Mouse (Mus musculus): ENCODE data around the gene Slc25a3. TPM values are rescaled to one million over a fixed set of nuclear protein-coding genes. Genes with fewer than 3 reads are reported as not detected.

The Slc25a3 gene
- polyA plus RNA-seq, 1 experiment from 2014 or later, result 283 TPM

GRCm38 (mm10) chr10:91164491-91164890, 40.6 kb upstream of the Slc25a3 start:
- Histone ChIP-seq H3K9ac (no peak overlapping the region), H3K9me3 (replicated peaks) (no peaks in the 10 kb centered on the region), H3K36me3 (peaks cover 89% of the 10 kb centered on the region), H3K27ac (no peak overlapping the region; the same call in 1 of the 2 replicates), H3K4me3 (replicated peaks) (no peak overlapping the region), H3K4me1 (replicated peaks) (peaks cover 67% of the 10 kb centered on the region), H3K4me2 (no peak overlapping the region), H3K27me3 (no peaks in the 10 kb centered on the region)
- DNase-seq, result no peak
- 89% methylated on average over 3 of the region's 3 CpGs for WGBS (ENCODE audit: insufficient replicate concordance)
- no peak for ATAC-seq (ENCODE audit: low read depth)

GRCm38 (mm10) chr10:91162511-91163163, 38.8 kb upstream of the Slc25a3 start:
- Histone ChIP-seq H3K9ac (no peak overlapping the region), H3K27ac (peak overlapping the region; percentile 24; the same call in 1 of the 2 replicates), H3K4me3 (replicated peaks) (no peak overlapping the region), H3K4me1 (replicated peaks) (peaks cover 50% of the 10 kb centered on the region), H3K27me3 (no peaks in the 10 kb centered on the region), H3K9me3 (replicated peaks) (no peaks in the 10 kb centered on the region), H3K4me2 (no peak overlapping the region), H3K36me3 (peaks cover 93% of the 10 kb centered on the region)
- DNase-seq, result no peak
- ATAC-seq (ENCODE audit: low read depth), result no peak
- 81% methylated on average over 15 of the region's 15 CpGs for WGBS (ENCODE audit: insufficient replicate concordance)

- no peaks in the 10 kb centered on the region for H3K9me3 ChIP-seq (replicated peaks)
- peaks cover 44% of the 10 kb centered on the region for H3K4me1 ChIP-seq (replicated peaks)
- no peak overlapping the region for H3K9ac ChIP-seq
- no peaks in the 10 kb centered on the region for H3K27me3 ChIP-seq
- WGBS (ENCODE audit: insufficient replicate concordance), result 41% methylated on average over 11 of the region's 11 CpGs
- H3K4me3 ChIP-seq (replicated peaks), result no peak overlapping the region
- ATAC-seq (ENCODE audit: low read depth) (peak; percentile 29; the same call in 1 of the 2 replicates), DNase-seq (no peak)
- no peak overlapping the region for H3K4me2 ChIP-seq
- no peak overlapping the region for H3K27ac ChIP-seq
- H3K36me3 ChIP-seq, result peaks cover 93% of the 10 kb centered on the region
Observed at GRCm38 (mm10) chr10:91162077-91162476, 38.2 kb upstream of the Slc25a3 start.

GRCm38 (mm10) chr10:91161006-91161405, 37.1 kb upstream of the Slc25a3 start:
- Histone ChIP-seq H3K9ac (no peak overlapping the region), H3K9me3 (replicated peaks) (no peaks in the 10 kb centered on the region), H3K27me3 (no peaks in the 10 kb centered on the region), H3K4me2 (no peak overlapping the region), H3K4me3 (replicated peaks) (no peak overlapping the region), H3K27ac (no peak overlapping the region), H3K4me1 (replicated peaks) (peaks cover 36% of the 10 kb centered on the region), H3K36me3 (peaks cover 95% of the 10 kb centered on the region)
- ATAC-seq (ENCODE audit: low read depth), result no peak
- DNase-seq, result no peak
- 91% methylated on average over 5 of the region's 5 CpGs for WGBS (ENCODE audit: insufficient replicate concordance)

GRCm38 (mm10) chr10:91158442-91158841, 34.6 kb upstream of the Slc25a3 start:
- no peaks in the 10 kb centered on the region for H3K27me3 ChIP-seq
- 88% methylated on average over 8 of the region's 8 CpGs for WGBS (ENCODE audit: insufficient replicate concordance)
- DNase-seq (no peak), ATAC-seq (ENCODE audit: low read depth) (no peak)
- H3K36me3 ChIP-seq, result peaks cover 99% of the 10 kb centered on the region
- H3K4me3 ChIP-seq (replicated peaks), result no peak overlapping the region
- no peak overlapping the region for H3K9ac ChIP-seq
- no peak overlapping the region for H3K4me2 ChIP-seq
- no peaks in the 10 kb centered on the region for H3K9me3 ChIP-seq (replicated peaks)
- no peak overlapping the region for H3K27ac ChIP-seq
- H3K4me1 ChIP-seq (replicated peaks), result peaks cover 18% of the 10 kb centered on the region

- DNase-seq, result no peak
- Histone ChIP-seq H3K4me2 (no peak overlapping the region), H3K27ac (no peak overlapping the region), H3K36me3 (peaks cover 97% of the 10 kb centered on the region), H3K9me3 (replicated peaks) (no peaks in the 10 kb centered on the region), H3K9ac (no peak overlapping the region), H3K4me3 (replicated peaks) (no peak overlapping the region), H3K4me1 (replicated peaks) (peaks cover 3% of the 10 kb centered on the region; the same call in 1 of the 2 replicates), H3K27me3 (no peaks in the 10 kb centered on the region)
- ATAC-seq (ENCODE audit: low read depth), result no peak; the same call in 1 of the 2 replicates
- 81% methylated on average over 6 of the region's 6 CpGs for WGBS (ENCODE audit: insufficient replicate concordance)
Observed at GRCm38 (mm10) chr10:91156338-91156737, 32.5 kb upstream of the Slc25a3 start.

- Histone ChIP-seq H3K9me3 (replicated peaks) (no peaks in the 10 kb centered on the region), H3K4me1 (replicated peaks) (peaks cover 3% of the 10 kb centered on the region; the same call in 1 of the 2 replicates), H3K36me3 (peaks cover 98% of the 10 kb centered on the region), H3K27ac (no peak overlapping the region), H3K4me3 (replicated peaks) (no peak overlapping the region), H3K4me2 (no peak overlapping the region), H3K9ac (no peak overlapping the region), H3K27me3 (no peaks in the 10 kb centered on the region)
- no peak for DNase-seq
- WGBS (ENCODE audit: insufficient replicate concordance), result 89% methylated on average over 10 of the region's 10 CpGs
- no peak for ATAC-seq (ENCODE audit: low read depth)
Observed at GRCm38 (mm10) chr10:91153894-91154503, 30.1 kb upstream of the Slc25a3 start.

- DNase-seq (no peak), ATAC-seq (ENCODE audit: low read depth) (no peak)
- Histone ChIP-seq H3K4me3 (replicated peaks) (no peak overlapping the region), H3K9me3 (replicated peaks) (no peaks in the 10 kb centered on the region), H3K27me3 (no peaks in the 10 kb centered on the region), H3K36me3 (peaks cover 54% of the 10 kb centered on the region), H3K27ac (no peak overlapping the region), H3K4me2 (no peak overlapping the region), H3K9ac (no peak overlapping the region), H3K4me1 (replicated peaks) (peaks cover 12% of the 10 kb centered on the region)
- 94% methylated on average over 7 of the region's 7 CpGs for WGBS (ENCODE audit: insufficient replicate concordance)
Observed at GRCm38 (mm10) chr10:91145413-91145812, 21.6 kb upstream of the Slc25a3 start.

GRCm38 (mm10) chr10:91143313-91144230, 19.7 kb upstream of the Slc25a3 start:
- Histone ChIP-seq H3K4me2 (no peak overlapping the region), H3K36me3 (peaks cover 36% of the 10 kb centered on the region), H3K27me3 (no peaks in the 10 kb centered on the region), H3K4me1 (replicated peaks) (peaks cover 23% of the 10 kb centered on the region), H3K27ac (0 out of 2 replicates have a peak overlapping the region, but pooled peaks have one; percentile 18), H3K9me3 (replicated peaks) (no peaks in the 10 kb centered on the region), H3K4me3 (replicated peaks) (no peak overlapping the region), H3K9ac (no peak overlapping the region)
- ATAC-seq (ENCODE audit: low read depth), result peak; percentile 17; the same call in 1 of the 2 replicates
- DNase-seq, result no peak
- WGBS (ENCODE audit: insufficient replicate concordance), result 48% methylated on average over 18 of the region's 18 CpGs

- H3K27ac ChIP-seq, result no peak overlapping the region
- ATAC-seq (ENCODE audit: low read depth) (no peak), DNase-seq (no peak)
- H3K9me3 ChIP-seq (replicated peaks), result no peaks in the 10 kb centered on the region
- no peak overlapping the region for H3K4me3 ChIP-seq (replicated peaks)
- H3K36me3 ChIP-seq, result peaks cover 32% of the 10 kb centered on the region
- no peak overlapping the region for H3K4me2 ChIP-seq
- no peaks in the 10 kb centered on the region for H3K27me3 ChIP-seq
- H3K9ac ChIP-seq, result no peak overlapping the region
- H3K4me1 ChIP-seq (replicated peaks), result peaks cover 28% of the 10 kb centered on the region
- 69% methylated on average over 10 of the region's 10 CpGs for WGBS (ENCODE audit: insufficient replicate concordance)
Observed at GRCm38 (mm10) chr10:91142654-91143191, 18.9 kb upstream of the Slc25a3 start.

GRCm38 (mm10) chr10:91141564-91141963, 17.7 kb upstream of the Slc25a3 start:
- peaks cover 22% of the 10 kb centered on the region for H3K36me3 ChIP-seq
- ATAC-seq (ENCODE audit: low read depth), result peak; percentile 14; the same call in 1 of the 2 replicates

More at GRCm38 (mm10) chr10:91141564-91141963, 17.7 kb upstream of the Slc25a3 start:
- Histone ChIP-seq H3K4me3 (replicated peaks) (no peak overlapping the region), H3K9ac (no peak overlapping the region), H3K4me2 (no peak overlapping the region), H3K27ac (no peak overlapping the region), H3K9me3 (replicated peaks) (no peaks in the 10 kb centered on the region), H3K27me3 (no peaks in the 10 kb centered on the region), H3K4me1 (replicated peaks) (peaks cover 28% of the 10 kb centered on the region)
- DNase-seq, result no peak
- WGBS (ENCODE audit: insufficient replicate concordance), result 21% methylated on average over 2 of the region's 2 CpGs

Measured in liver, embryonic 13.5 days (tissue).